Mouse (Mus musculus): ENCODE measurements at regions not wholly inside any gene's neighbourhood (a gene's known extent, or its start where the extent isn't known, plus 50 kb on each side); places are given as distances from the start of the nearest gene placed in this dataset.

GRCm38 (mm10) chr11:37533624-37534023 lies 297.9 kb upstream of the Tenm2 start:
- no peak for TF ChIP-seq CTCF (IDR thresholded peaks at IDR 0.05; ENCODE audit: borderline replicate concordance, insufficient read depth, low read depth, low read length)
- no peak for TF ChIP-seq POLR2A (IDR thresholded peaks at IDR 0.05; ENCODE audit: borderline replicate concordance, insufficient read depth, low read length)
